Mouse (Mus musculus) stomach, postnatal 0 days (tissue): Measurements from ENCODE around the gene Anapc15-ps.

Experiments used
- CTCF ChIP-seq: IDR thresholded peaks from 2 replicates; pipeline ENCODE4 v1.5.1; 2016; ENCODE audit warnings: antibody characterized with exemption, low read depth, mild to moderate bottlenecking, moderate library complexity
- EP300 ChIP-seq: optimal IDR thresholded peaks from 2 replicates; pipeline ENCODE3; 2016; ENCODE audit warnings: antibody characterized with exemption

DNA sequence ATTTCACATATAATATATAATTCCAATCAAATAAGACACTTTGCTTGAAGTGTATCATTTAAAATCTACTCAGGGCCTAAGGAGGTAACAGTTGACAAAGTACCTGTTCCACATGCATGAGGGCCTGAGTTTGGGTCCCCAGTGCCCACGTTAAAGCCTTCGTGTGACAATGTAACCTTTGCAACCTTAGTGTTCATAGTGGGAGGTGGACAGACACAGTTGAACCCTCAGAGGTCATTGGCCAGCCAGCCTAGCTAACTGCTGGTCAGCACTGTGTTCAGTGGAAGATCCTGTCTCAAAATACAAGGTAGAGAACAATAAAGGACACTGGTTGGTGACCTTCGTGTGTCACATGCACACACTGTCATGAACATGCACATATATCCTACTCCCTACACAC is 4.2 kb downstream of the Anapc15-ps start:
- TF ChIP-seq CTCF (no peak), EP300 (no peak)
